Mouse (Mus musculus) gastrocnemius, postnatal 4 days (tissue): Measurements from ENCODE around the gene Lmna. TPM values are rescaled to one million over a fixed set of nuclear protein-coding genes. Genes with fewer than 3 reads are reported as not detected.

ENCODE experiments used
- DNase-seq, 2 experiments: peaks; one replicate each; pipeline ENCODE4 v3.0.0; 2021 to 2022; ENCODE audit warnings: low spot score in 2 of 2, mixed read lengths in 2 of 2
- total RNA-seq, 2 experiments: library from RNA; stranded (reverse); gene quantifications; 2 replicates each; pipeline ENCODE4 v1.2.3; 2021

The Lmna gene
- total RNA-seq, 2 experiments from 2014 or later, result 355 to 365 TPM

GRCm38 (mm10) chr3:88479828-88480227 lies 29.9 kb downstream of the Lmna start:
- no peak for DNase-seq

GRCm38 (mm10) chr3:88479163-88479562 lies 30.6 kb downstream of the Lmna start:
- no peak for DNase-seq

- DNase-seq, result peak; percentile 75 to 83
These were observed 32.0 kb downstream of the Lmna start for GRCm38 (mm10) chr3:88477735-88478134.

- no peak for DNase-seq
These were observed 33.4 kb downstream of the Lmna start for GRCm38 (mm10) chr3:88476403-88476802.

GRCm38 (mm10) chr3:88473571-88473970 lies 36.2 kb downstream of the Lmna start:
- DNase-seq, result no peak

- no peak for DNase-seq
These were observed 36.7 kb downstream of the Lmna start for GRCm38 (mm10) chr3:88473020-88473419.

- DNase-seq, result no peak
These were observed 38.7 kb downstream of the Lmna start for GRCm38 (mm10) chr3:88470943-88471479.

GRCm38 (mm10) chr3:88469466-88469865 lies 40.3 kb downstream of the Lmna start:
- no peak for DNase-seq

- DNase-seq, result peak; percentile 85 to 92
These were observed 42.5 kb downstream of the Lmna start for GRCm38 (mm10) chr3:88467116-88467824.

GRCm38 (mm10) chr3:88465127-88465526 lies 44.6 kb downstream of the Lmna start:
- no peak for DNase-seq

- no peak for DNase-seq
These were observed 45.3 kb downstream of the Lmna start for GRCm38 (mm10) chr3:88464425-88464824.

GRCm38 (mm10) chr3:88460983-88461696 lies 48.6 kb downstream of the Lmna start, which contains the start of gene Sema4a:
Gene Sema4a, minus strand, starts transcription at chr3:88461182.
- DNase-seq, result no peak

GRCm38 (mm10) chr3:88460029-88460428 lies 49.7 kb downstream of the Lmna start:
- no peak for DNase-seq

- DNase-seq, result no peak
These were observed 51.0 kb downstream of the Lmna start for GRCm38 (mm10) chr3:88458778-88459219.

GRCm38 (mm10) chr3:88456746-88457532 lies 52.8 kb downstream of the Lmna start:
- no peak for DNase-seq

- no peak for DNase-seq
These were observed 53.4 kb downstream of the Lmna start for GRCm38 (mm10) chr3:88456313-88456712.

- DNase-seq, result no peak
These were observed 54.0 kb downstream of the Lmna start for GRCm38 (mm10) chr3:88455588-88456264.

GRCm38 (mm10) chr3:88454762-88455587 lies 54.8 kb downstream of the Lmna start:
- DNase-seq, result no peak

GRCm38 (mm10) chr3:88453986-88454385 lies 55.8 kb downstream of the Lmna start:
- no peak for DNase-seq

GRCm38 (mm10) chr3:88453369-88453768 lies 56.4 kb downstream of the Lmna start:
- no peak for DNase-seq
